15 mouse cellular contexts compared by ENCODE assay signal in the genomic region with DNA sequence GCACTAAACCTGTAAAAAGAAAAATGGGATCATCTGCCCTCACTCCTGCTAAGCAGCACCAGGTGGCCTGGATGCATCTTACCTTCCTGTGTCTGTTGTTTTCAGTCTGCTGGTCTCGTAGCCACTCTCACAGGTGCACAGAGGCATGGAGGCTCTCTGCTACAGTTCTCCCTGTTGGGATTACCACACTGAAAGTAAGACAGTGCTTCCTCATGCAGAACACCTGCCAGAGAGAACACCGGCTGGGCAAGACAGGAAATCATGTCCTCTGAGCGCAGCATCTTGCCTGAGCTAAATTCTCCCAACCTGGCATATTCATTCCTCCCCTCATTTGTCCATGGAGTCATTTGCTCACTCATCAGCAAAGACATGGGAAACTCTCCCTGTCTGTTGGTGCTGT.
DNase-seq lines count a peak whose midpoint lies in the region.
"Had no signal": no experiment of that assay in that cellular context is flagged by ENCODE, and none has a peak within 500 bp of the region (broad histone marks: within the 10 kb centered on the region; RNA-seq: fewer than 3 reads in every experiment).

No protein-coding gene starts in this region.

- DNase-seq in cerebellum, adult 9-10 months: peak; percentile 19
- no peak for DNase-seq in cerebellum, postnatal 36 days
- DNase-seq in B cell, adult 2 months: peak; percentile 16 to 26
- DNase-seq in thymus, adult 18-20 months: peak; percentile 53 to 75
- peak; percentile 55 to 76 for DNase-seq in thymus, postnatal 36 days
- no peak for DNase-seq in natural killer cell, adult 2 months (ENCODE audit: low spot score in 2 of 2)
- no peak for DNase-seq in frontal cortex, postnatal 10 days (ENCODE audit: low spot score in 2 of 2)
- DNase-seq: adrenal gland, postnatal 36 days; cerebellum, adult 18-20 months; forebrain, postnatal 0 days; gastrocnemius, postnatal 36 days; kidney, adult 9 months; kidney, postnatal 14 days; lung, adult 18-20 months; lung, postnatal 10 days had no signal

Comparison
In these comparisons a context has a peak if more than half of its experiments do, and no peak if none do; other contexts are left out.
1. DNase-seq: peak in cerebellum, adult 9-10 months (single experiment), B cell, adult 2 months (2 of 2), thymus, adult 18-20 months (2 of 2) and thymus, postnatal 36 days (2 of 2); none in cerebellum, postnatal 36 days (0 of 2), natural killer cell, adult 2 months (0 of 2) and frontal cortex, postnatal 10 days (0 of 2).